Mouse (Mus musculus): Measurements from ENCODE around the gene Cyth2. TPM values are rescaled to one million over a fixed set of nuclear protein-coding genes. Genes with fewer than 3 reads are reported as not detected.

Gene Cyth2
- polyA plus RNA-seq, 1 experiment from 2014 or later: 59.7 TPM

- no peaks in the 10 kb centered on the region for H3K36me3 ChIP-seq (ENCODE audit: control insufficient read depth, insufficient read depth, low read length)
- peaks cover 6% of the 10 kb centered on the region; the same call in 1 of the 2 replicates for H3K4me1 ChIP-seq (replicated peaks; ENCODE audit: control insufficient read depth, insufficient read depth)
- H3K27me3 ChIP-seq (ENCODE audit: control insufficient read depth, insufficient read depth, low read length): no peaks in the 10 kb centered on the region; the same call in 1 of the 2 replicates
- peak overlapping the region; percentile 43; the same call in 1 of the 2 replicates for H3K4me3 ChIP-seq (ENCODE audit: low read depth, low read length)
- DNase-seq (ENCODE audit: low spot score) (no peak), ATAC-seq (ENCODE audit: low FRiP score, low TSS enrichment) (no peak)
- no peak for TF ChIP-seq CTCF (IDR thresholded peaks at IDR 0.05; ENCODE audit: low read depth)
- no peaks in the 10 kb centered on the region for H3K9me3 ChIP-seq (ENCODE audit: control insufficient read depth, low read length)
- no peak overlapping the region; the same call in 1 of the 2 replicates for H3K27ac ChIP-seq (replicated peaks)
- no peak overlapping the region for H3K9ac ChIP-seq (ENCODE audit: low read length)
- peak overlapping the region; percentile 68 for H3K4me2 ChIP-seq (replicated peaks; ENCODE audit: low read depth)
- under 1% methylated on average over 14 of the region's 14 CpGs for WGBS
Measured at GRCm38 (mm10) chr7:45786136-45786578, 28.2 kb downstream of the Cyth2 start.

GRCm38 (mm10) chr7:45785388-45786135 is 28.8 kb downstream of the Cyth2 start:
- H3K9ac ChIP-seq (ENCODE audit: low read length): peak overlapping the region; percentile 48
- no peaks in the 10 kb centered on the region; the same call in 1 of the 2 replicates for H3K27me3 ChIP-seq (ENCODE audit: control insufficient read depth, insufficient read depth, low read length)
- peak overlapping the region; percentile 43 for H3K4me3 ChIP-seq (ENCODE audit: low read depth, low read length)
- 2% methylated on average over 38 of the region's 42 CpGs for WGBS
- peaks cover 6% of the 10 kb centered on the region; the same call in 1 of the 2 replicates for H3K4me1 ChIP-seq (replicated peaks; ENCODE audit: control insufficient read depth, insufficient read depth)
- peak; percentile 32; the same call in 1 of the 2 replicates for TF ChIP-seq CTCF (IDR thresholded peaks at IDR 0.05; ENCODE audit: low read depth)
- no peak for TF ChIP-seq EP300 (optimal IDR thresholded peaks at IDR 0.05)
- peak; percentile 21; the same call in 1 of the 2 replicates for ATAC-seq (ENCODE audit: low FRiP score, low TSS enrichment)
- H3K27ac ChIP-seq (replicated peaks): no peak overlapping the region
- H3K36me3 ChIP-seq (ENCODE audit: control insufficient read depth, insufficient read depth, low read length): no peaks in the 10 kb centered on the region
- peak overlapping the region; percentile 68 for H3K4me2 ChIP-seq (replicated peaks; ENCODE audit: low read depth)
- no peaks in the 10 kb centered on the region for H3K9me3 ChIP-seq (ENCODE audit: control insufficient read depth, low read length)
- DNase-seq (ENCODE audit: low spot score): no peak

DNA sequence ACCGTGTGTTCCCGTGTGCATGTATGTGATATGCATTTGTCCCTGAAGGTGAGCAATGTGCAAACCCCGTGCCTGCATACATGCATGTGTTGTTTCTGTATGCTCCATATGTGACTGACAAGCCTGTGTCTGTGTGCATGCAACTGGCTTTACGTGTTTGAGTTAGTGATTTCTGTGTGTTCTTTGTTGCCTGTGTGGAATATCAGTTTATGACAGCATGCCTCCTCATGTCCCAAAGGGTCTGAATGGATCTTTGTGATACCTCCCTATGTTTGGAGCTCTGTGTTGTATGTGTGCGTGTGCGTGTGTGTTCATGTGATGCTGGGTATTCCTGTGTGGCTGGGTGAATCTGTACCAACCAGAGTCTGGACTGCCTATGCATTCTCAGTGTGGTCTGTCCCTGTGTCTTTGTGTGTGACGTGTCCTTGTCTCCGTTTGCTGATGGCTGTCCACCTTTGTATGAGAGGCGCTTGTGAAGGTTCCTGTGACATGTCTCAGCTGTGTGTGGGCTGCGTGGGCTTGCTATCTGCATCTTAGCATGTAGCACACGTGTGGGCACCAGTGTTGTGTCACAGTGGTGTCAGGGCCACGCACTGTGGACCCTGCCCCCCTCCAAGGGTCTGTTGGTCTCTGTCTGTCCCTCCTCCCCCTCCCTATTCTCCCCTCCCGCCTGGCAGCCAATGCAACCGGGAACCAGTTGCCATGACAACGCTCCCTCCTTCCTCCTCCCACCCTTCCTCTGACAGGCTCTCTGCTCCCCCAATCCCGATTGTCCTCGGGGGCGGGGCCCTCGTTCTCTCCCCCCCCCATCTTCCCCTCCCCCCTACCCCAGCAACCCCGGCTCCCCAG is 29.6 kb downstream of the Cyth2 start, which contains the start of gene Sult2b1:
Sult2b1 (minus strand) TSS at position 146 of the 849 bp plus-strand sequence.
- DNase-seq (ENCODE audit: low spot score) (peak; percentile 52), ATAC-seq (ENCODE audit: low FRiP score, low TSS enrichment) (peak; percentile 8; the same call in 1 of the 2 replicates)
- Histone ChIP-seq H3K27ac (replicated peaks) (no peak within 1 kb of the TSS), H3K36me3 (ENCODE audit: control insufficient read depth, insufficient read depth, low read length) (no peaks in the 10 kb centered on the region), H3K4me1 (replicated peaks; ENCODE audit: control insufficient read depth, insufficient read depth) (peaks cover 6% of the 10 kb centered on the region; the same call in 1 of the 2 replicates), H3K4me3 (ENCODE audit: low read depth, low read length) (peak within 1 kb of the TSS; percentile 55), H3K9me3 (ENCODE audit: control insufficient read depth, low read length) (no peaks in the 10 kb centered on the region), H3K4me2 (replicated peaks; ENCODE audit: low read depth) (peak within 1 kb of the TSS; percentile 93), H3K9ac (ENCODE audit: low read length) (peak within 1 kb of the TSS; percentile 61), H3K27me3 (ENCODE audit: control insufficient read depth, insufficient read depth, low read length) (no peaks in the 10 kb centered on the region; the same call in 1 of the 2 replicates)
- WGBS: 18% methylated on average over 20 of the region's 20 CpGs
- TF ChIP-seq EP300 (optimal IDR thresholded peaks at IDR 0.05) (no peak), CTCF (IDR thresholded peaks at IDR 0.05; ENCODE audit: low read depth) (no peak)

DNA sequence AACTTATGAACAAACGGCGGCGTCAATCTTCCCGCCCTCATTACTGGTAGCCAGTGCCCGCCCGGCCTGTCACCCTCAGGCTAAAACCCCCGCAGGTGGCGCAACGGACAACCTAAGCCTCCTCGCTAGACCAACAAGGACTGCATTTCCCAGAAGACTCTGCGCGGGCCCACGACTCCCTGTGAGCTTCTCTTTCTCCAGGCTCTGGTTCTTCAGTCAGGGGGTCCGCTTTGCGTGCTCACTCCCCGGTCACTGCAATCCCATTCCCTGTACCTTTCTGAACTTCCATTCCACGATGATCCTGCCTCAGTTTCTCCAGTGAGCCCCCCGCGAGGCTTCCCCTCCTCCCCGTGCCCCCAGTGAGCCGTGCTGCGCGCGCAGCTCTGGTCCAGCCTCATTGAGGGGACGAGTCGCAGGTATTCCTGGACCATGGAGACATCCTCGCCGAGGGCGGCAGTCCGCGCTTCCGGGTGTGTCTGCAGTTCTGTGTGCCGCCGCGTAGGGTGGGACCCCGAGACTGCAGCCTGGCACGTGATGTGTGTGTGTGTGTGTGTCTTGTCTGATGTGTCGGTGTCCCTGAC is 30.8 kb downstream of the Cyth2 start, which contains the start of gene Lmtk3:
Lmtk3 (plus strand) TSS at position 228 of the 581 bp plus-strand sequence.
- TF ChIP-seq CTCF (IDR thresholded peaks at IDR 0.05; ENCODE audit: low read depth) (peak; percentile 60), EP300 (optimal IDR thresholded peaks at IDR 0.05) (no peak)
- 0% methylated on average over 38 of the region's 38 CpGs for WGBS
- H3K36me3 ChIP-seq (ENCODE audit: control insufficient read depth, insufficient read depth, low read length): no peaks in the 10 kb centered on the region
- H3K27ac ChIP-seq (replicated peaks): no peak within 1 kb of the TSS
- DNase-seq (ENCODE audit: low spot score) (peak; percentile 90), ATAC-seq (ENCODE audit: low FRiP score, low TSS enrichment) (peak; percentile 75)
- no peaks in the 10 kb centered on the region for H3K9me3 ChIP-seq (ENCODE audit: control insufficient read depth, low read length)
- peak within 1 kb of the TSS; percentile 55 for H3K4me3 ChIP-seq (ENCODE audit: low read depth, low read length)
- H3K27me3 ChIP-seq (ENCODE audit: control insufficient read depth, insufficient read depth, low read length): no peaks in the 10 kb centered on the region; the same call in 1 of the 2 replicates
- peak within 1 kb of the TSS; percentile 93 for H3K4me2 ChIP-seq (replicated peaks; ENCODE audit: low read depth)
- H3K9ac ChIP-seq (ENCODE audit: low read length): peak within 1 kb of the TSS; percentile 61
- peaks cover 6% of the 10 kb centered on the region; the same call in 1 of the 2 replicates for H3K4me1 ChIP-seq (replicated peaks; ENCODE audit: control insufficient read depth, insufficient read depth)

DNA sequence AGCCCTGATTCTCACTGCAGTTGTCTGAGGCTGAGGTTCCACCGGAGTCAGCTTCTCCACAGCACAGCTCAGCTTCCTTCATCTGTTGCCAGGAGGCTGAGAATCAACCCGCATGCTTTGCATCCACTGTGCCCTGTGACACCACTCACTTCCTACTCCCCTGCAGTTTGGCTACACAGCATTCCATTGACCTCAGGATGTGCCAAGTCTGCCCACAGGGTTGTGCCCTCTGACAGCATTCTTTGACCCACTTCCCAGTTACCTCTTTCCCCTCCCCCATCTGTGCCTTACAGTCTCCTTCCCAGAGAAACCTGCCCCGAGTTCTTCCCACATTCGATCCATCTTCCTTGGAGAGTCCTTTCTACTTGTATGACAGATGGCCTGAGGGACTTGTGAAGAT is 32.1 kb downstream of the Cyth2 start:
- H3K36me3 ChIP-seq (ENCODE audit: control insufficient read depth, insufficient read depth, low read length): no peaks in the 10 kb centered on the region
- no peak overlapping the region for H3K9ac ChIP-seq (ENCODE audit: low read length)
- no peak for ATAC-seq (ENCODE audit: low FRiP score, low TSS enrichment)
- H3K4me1 ChIP-seq (replicated peaks; ENCODE audit: control insufficient read depth, insufficient read depth): peaks cover 6% of the 10 kb centered on the region; the same call in 1 of the 2 replicates
- 63% methylated on average over 4 of the region's 4 CpGs for WGBS
- no peak overlapping the region for H3K4me2 ChIP-seq (replicated peaks; ENCODE audit: low read depth)
- no peak for TF ChIP-seq CTCF (IDR thresholded peaks at IDR 0.05; ENCODE audit: low read depth)
- no peak for TF ChIP-seq EP300 (optimal IDR thresholded peaks at IDR 0.05)
- no peaks in the 10 kb centered on the region for H3K9me3 ChIP-seq (ENCODE audit: control insufficient read depth, low read length)
- DNase-seq (ENCODE audit: low spot score): no peak
- no peak overlapping the region for H3K27ac ChIP-seq (replicated peaks)
- no peaks in the 10 kb centered on the region; the same call in 1 of the 2 replicates for H3K27me3 ChIP-seq (ENCODE audit: control insufficient read depth, insufficient read depth, low read length)
- H3K4me3 ChIP-seq (ENCODE audit: low read depth, low read length): no peak overlapping the region
